Comparison of ENCODE assay signal across 8 mouse cellular contexts in the genomic region with DNA sequence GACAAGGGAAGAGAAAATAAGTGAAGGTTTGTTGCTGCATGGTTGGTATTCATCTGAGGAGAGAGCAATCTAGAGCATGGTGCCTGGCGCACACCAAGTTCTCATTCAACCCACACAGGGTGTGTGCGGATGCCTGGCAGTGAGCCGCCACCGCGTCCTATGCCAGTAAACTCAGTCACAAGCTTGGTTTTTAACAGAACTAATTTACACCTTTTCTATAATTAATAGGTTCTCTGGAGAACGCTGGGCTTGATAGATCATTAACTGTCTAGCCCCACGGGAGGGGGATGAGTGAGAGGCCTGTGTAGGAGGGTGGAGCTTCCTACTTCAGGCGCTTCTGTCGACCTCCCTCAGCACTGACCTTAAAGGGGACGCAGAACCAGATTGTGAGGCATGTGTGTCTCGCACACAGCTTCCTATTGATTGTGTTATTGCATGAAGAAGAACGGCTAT. TPM values are rescaled to one million over a fixed set of nuclear protein-coding genes. Genes with fewer than 3 reads are reported as not detected.
DNase-seq lines count a peak whose midpoint lies in the region; ATAC-seq lines count a peak whose summit lies in the region.

No protein-coding gene starts in this region.

- H3K4me2 ChIP-seq in embryonic facial prominence, embryonic 15.5 days (replicated peaks), result peak overlapping the region; percentile 63
- H3K4me2 ChIP-seq in liver, embryonic 12.5 days, result peak overlapping the region; percentile 60
- peak overlapping the region; percentile 76 for H3K4me2 ChIP-seq in neural tube, embryonic 14.5 days (ENCODE audit: low read depth, low read length)

- H3K9ac ChIP-seq in embryonic facial prominence, embryonic 15.5 days, result no peak overlapping the region
- H3K9ac ChIP-seq in liver, embryonic 12.5 days, result no peak overlapping the region
- H3K9ac ChIP-seq in neural tube, embryonic 14.5 days (replicated peaks; ENCODE audit: low read depth, low read length), result peak overlapping the region; percentile 46; the same call in 1 of the 2 replicates

- no peaks in the 10 kb centered on the region for H3K9me3 ChIP-seq in embryonic facial prominence, embryonic 15.5 days (replicated peaks)
- H3K9me3 ChIP-seq in liver, embryonic 12.5 days (replicated peaks), result no peaks in the 10 kb centered on the region
- H3K9me3 ChIP-seq in neural tube, embryonic 14.5 days (ENCODE audit: control insufficient read depth, low read length), result no peaks in the 10 kb centered on the region

- intact Hi-C loops in heart, postnatal 14 days (cut with DNase I), result no loop called here

- H3K27ac ChIP-seq in embryonic facial prominence, embryonic 15.5 days (replicated peaks), result no peak overlapping the region
- H3K27ac ChIP-seq in liver, embryonic 12.5 days, result no peak overlapping the region
- no peak overlapping the region for H3K27ac ChIP-seq in neural tube, embryonic 14.5 days (ENCODE audit: low read depth, low read length)

- peak; percentile 79; the same call in 1 of the 2 replicates for ATAC-seq in embryonic facial prominence, embryonic 15.5 days (ENCODE audit: insufficient number of reproducible peaks, low FRiP score, low TSS enrichment, low read depth)
- ATAC-seq in liver, embryonic 12.5 days, result peak; percentile 74
- peak; percentile 89 for ATAC-seq in neural tube, embryonic 14.5 days (ENCODE audit: low read depth)

- H3K36me3 ChIP-seq in embryonic facial prominence, embryonic 15.5 days, result no peaks in the 10 kb centered on the region
- H3K36me3 ChIP-seq in liver, embryonic 12.5 days, result no peaks in the 10 kb centered on the region
- no peaks in the 10 kb centered on the region for H3K36me3 ChIP-seq in neural tube, embryonic 14.5 days (ENCODE audit: control insufficient read depth, insufficient read depth, low read length)

- peak overlapping the region; percentile 41 for H3K4me3 ChIP-seq in embryonic facial prominence, embryonic 15.5 days (replicated peaks)
- peak overlapping the region; percentile 35 for H3K4me3 ChIP-seq in liver, embryonic 12.5 days
- peak overlapping the region; percentile 32 for H3K4me3 ChIP-seq in neural tube, embryonic 14.5 days (ENCODE audit: low read depth, low read length)

- WGBS in embryonic facial prominence, embryonic 15.5 days, result 30% methylated on average over 12 of the region's 12 CpGs
- WGBS in liver, embryonic 12.5 days (ENCODE audit: insufficient replicate concordance), result 22% methylated on average over 12 of the region's 12 CpGs
- 12% methylated on average over 12 of the region's 12 CpGs for WGBS in neural tube, embryonic 14.5 days

- peak; percentile 11 for DNase-seq in urinary bladder, postnatal 14 days (ENCODE audit: low spot score)
- DNase-seq in urinary bladder, postnatal 10 days (ENCODE audit: low spot score), result no peak
- DNase-seq in heart, postnatal 14 days, result peak; percentile 8 to 29
- peak; percentile 67 to 79 for DNase-seq in kidney, postnatal 4 days
- no peak for DNase-seq in thymus, postnatal 14 days

- H3K4me1 ChIP-seq in embryonic facial prominence, embryonic 15.5 days, result 0 out of 2 replicates have a peak, but pooled peaks cover 3% of the 10 kb centered on the region
- peaks cover 3% of the 10 kb centered on the region; the same call in 1 of the 2 replicates for H3K4me1 ChIP-seq in liver, embryonic 12.5 days
- H3K4me1 ChIP-seq in neural tube, embryonic 14.5 days (ENCODE audit: control insufficient read depth, insufficient read depth, low read length), result no peaks in the 10 kb centered on the region

- no peaks in the 10 kb centered on the region for H3K27me3 ChIP-seq in embryonic facial prominence, embryonic 15.5 days
- 0 out of 2 replicates have a peak, but pooled peaks cover 3% of the 10 kb centered on the region for H3K27me3 ChIP-seq in liver, embryonic 12.5 days (replicated peaks)
- no peaks in the 10 kb centered on the region for H3K27me3 ChIP-seq in neural tube, embryonic 14.5 days (ENCODE audit: control insufficient read depth, insufficient read depth, low read length)

RNA-seq across cellular contexts. Expression of gene Dcdc2a, which starts 59.7 kb away (rescaled TPM):
- 3.0 and 4.5 TPM in 2 replicates for polyA plus RNA-seq in embryonic facial prominence, embryonic 15.5 days (2015; fragmentation: Nextera tagmentation; extraction: Ambion mirVana)
- under 1 TPM in 1 of 2 experiments, not detected in 1; 0.26 TPM for total RNA-seq in heart, postnatal 14 days (2021)
- 0.13 and 0.15 TPM in 2 replicates for polyA plus RNA-seq in liver, embryonic 12.5 days (2016; fragmentation: Nextera tagmentation; extraction: Ambion mirVana)
- 2.0 and 2.5 TPM in 2 replicates for polyA plus RNA-seq in neural tube, embryonic 14.5 days (2014; fragmentation: Nextera tagmentation; extraction: Ambion mirVana)

Comparison
In these comparisons a context has a peak if more than half of its experiments do, and no peak if none do; other contexts are left out.
1. DNase-seq: peak in urinary bladder, postnatal 14 days (single experiment), heart, postnatal 14 days (2 of 2) and kidney, postnatal 4 days (2 of 2); none in urinary bladder, postnatal 10 days (single experiment) and thymus, postnatal 14 days (single experiment).
2. Peak in every context shown above with its lines, with median percentiles within 50 percentile points of each other: ATAC-seq, H3K4me2 ChIP-seq and H3K4me3 ChIP-seq.